Mouse (Mus musculus) kidney, postnatal 10 days (tissue): ENCODE measurements around the gene Hspa1a.
"Not testable (repeated sequence)": the region's sequence is repeated elsewhere in the genome, so short reads cannot be mapped to it uniquely, and the experiment has no call there.

Experiments used
- DNase-seq: peaks from one replicate; pipeline ENCODE4 v3.0.0; 2021; ENCODE audit warnings: mixed read lengths

Gene Hspa1a

DNA sequence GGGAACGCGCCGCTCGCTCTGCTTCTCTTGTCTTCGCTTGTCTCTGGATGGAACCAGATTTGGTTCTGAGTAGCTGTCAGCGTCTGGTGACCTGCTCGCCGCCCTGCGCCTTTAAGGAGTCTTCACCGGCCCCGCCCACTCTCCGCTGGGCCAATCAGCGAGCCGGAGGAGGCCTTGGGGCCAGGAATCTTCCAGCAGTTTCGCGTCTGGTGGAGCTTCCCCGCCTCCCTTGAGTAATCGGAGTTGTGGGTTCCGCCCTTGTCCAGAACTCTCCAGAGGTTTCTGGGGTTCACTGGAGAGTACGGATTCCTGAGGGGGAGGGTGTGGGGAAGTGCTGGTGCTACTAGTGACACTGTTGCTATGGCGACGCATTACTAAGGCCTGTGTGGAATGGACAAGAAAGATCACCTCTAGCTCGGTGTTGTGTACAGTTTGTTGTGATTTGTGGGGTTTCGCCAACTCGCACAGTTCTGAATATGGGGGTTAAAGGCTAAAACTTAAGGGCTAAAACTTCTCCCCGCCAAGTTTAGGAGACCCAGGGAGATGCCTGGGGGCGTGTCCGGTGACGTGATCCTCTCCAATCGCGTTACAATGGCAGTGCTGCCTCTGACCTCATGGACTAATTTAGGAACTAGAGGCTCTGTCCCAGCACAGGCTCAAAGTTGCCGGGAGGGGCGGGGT lies at the start of gene Hspa1a, which contains the start of gene Hspa1l:
Hspa1a (minus strand) TSS at position 88 of the 681 bp plus-strand sequence.
Hspa1l (plus strand) TSS at position 635 of the 681 bp plus-strand sequence.
- DNase-seq: peak; percentile 85

- peak; percentile 94 for DNase-seq
Observed at GRCm38 (mm10) chr17:35021163-35021808, 49.3 kb upstream of the Hspa1a start.

DNA sequence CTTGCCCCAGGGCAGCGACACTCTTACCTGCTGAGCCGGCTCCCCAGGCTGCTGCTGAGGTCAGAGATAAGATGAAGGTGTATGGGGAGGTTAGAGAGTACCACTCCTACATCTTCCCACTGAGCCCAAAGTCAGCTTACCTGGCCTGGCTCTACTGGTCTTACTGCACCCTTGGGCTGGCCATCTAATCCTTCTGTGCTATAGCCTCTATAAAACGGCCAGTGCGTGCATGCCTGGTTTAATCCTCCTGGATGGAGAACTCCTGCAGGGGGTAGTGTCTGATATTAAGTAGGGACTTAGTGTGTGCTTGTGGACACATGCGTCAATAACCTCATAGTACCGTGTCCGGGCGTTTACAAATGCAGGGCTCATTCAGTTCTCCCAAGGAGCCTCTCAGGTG lies 48.6 kb upstream of the Hspa1a start:
- DNase-seq: peak; percentile 12

DNA sequence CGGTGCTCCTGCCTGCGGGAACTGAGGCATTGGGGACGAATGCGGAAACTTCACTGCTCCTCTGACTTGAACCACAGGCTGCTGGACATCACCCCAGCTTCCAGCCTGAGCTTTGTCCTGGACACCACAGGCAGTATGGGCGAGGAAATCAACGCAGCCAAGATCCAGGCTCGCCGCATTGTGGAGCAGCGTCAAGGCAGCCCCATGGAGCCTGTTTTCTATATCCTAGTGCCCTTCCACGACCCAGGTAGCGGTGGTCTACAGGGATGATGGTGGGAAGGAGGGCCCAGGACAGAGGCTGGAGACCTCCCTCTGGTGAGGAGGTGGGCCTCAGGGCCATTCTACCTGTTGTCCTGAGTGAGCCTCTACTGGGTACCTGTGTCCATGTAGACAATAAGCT lies 47.9 kb upstream of the Hspa1a start:
- no peak for DNase-seq

- peak; percentile 6 for DNase-seq
Observed at GRCm38 (mm10) chr17:35018171-35018570, 46.2 kb upstream of the Hspa1a start.

GRCm38 (mm10) chr17:35017706-35018030 lies 45.7 kb upstream of the Hspa1a start:
- peak; percentile 6 for DNase-seq

GRCm38 (mm10) chr17:35016791-35017705 lies 45.1 kb upstream of the Hspa1a start:
- peak; percentile 6 for DNase-seq

GRCm38 (mm10) chr17:35016376-35016775 lies 44.4 kb upstream of the Hspa1a start, which contains the start of gene Vwa7:
Gene Vwa7 (plus strand): TSS chr17:35016579.
- peak; percentile 63 for DNase-seq

GRCm38 (mm10) chr17:35015296-35015695 lies 43.3 kb upstream of the Hspa1a start:
- DNase-seq: peak; percentile 9

DNA sequence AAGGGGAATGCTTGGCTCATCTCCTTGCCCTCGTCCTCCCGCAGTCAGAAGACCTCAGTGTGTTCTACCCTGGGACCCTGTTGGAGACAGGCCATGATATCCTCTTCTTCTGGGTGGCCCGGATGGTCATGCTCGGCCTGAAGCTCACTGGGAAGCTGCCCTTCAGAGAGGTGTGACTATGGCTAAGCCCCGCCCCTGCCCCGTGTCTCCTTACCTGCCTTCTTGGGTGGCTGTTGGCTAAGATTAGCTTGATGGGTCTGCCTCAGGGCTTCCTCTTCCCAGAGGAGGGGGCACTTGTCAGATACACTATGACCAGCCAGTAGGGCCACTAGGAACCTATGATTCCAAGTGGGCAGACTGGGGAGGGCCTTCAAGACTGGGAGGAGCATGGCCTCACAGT lies 41.3 kb upstream of the Hspa1a start:
- peak; percentile 8 for DNase-seq

- DNase-seq: peak; percentile 5
Observed at GRCm38 (mm10) chr17:35012430-35012829, 40.5 kb upstream of the Hspa1a start.

GRCm38 (mm10) chr17:35011440-35011839 lies 39.5 kb upstream of the Hspa1a start:
- DNase-seq: no peak

- DNase-seq: no peak
Observed at GRCm38 (mm10) chr17:35009586-35009985, 37.6 kb upstream of the Hspa1a start.

DNA sequence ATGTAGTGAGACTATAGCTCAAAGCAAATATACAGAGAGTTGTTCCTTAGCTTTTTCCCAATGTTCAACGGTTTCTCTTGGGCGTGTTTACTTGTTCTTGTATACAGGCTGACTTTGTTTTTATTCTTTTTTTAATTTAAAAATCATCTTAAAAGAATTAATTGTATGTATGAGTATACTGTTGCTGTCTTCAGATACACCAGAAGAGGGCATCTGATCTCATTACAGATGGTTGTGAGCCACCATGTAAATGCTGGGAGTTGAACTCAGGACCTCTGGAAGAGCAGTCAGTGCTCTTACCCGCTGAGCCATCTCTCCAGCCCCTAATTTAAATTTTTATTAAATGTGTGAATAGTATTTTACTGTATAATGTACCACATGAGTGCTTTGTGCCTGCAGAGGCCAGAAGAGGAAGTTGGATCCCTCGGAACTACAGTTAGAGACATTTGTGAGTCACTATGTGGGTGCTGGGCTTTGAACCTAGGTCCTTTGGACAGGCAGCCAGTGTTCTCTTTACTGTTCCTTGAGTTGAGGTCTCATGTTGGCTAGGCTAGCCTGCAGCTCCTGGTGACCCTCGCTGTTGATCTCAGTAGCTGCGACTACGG lies 35.5 kb upstream of the Hspa1a start:
- no peak for DNase-seq

DNA sequence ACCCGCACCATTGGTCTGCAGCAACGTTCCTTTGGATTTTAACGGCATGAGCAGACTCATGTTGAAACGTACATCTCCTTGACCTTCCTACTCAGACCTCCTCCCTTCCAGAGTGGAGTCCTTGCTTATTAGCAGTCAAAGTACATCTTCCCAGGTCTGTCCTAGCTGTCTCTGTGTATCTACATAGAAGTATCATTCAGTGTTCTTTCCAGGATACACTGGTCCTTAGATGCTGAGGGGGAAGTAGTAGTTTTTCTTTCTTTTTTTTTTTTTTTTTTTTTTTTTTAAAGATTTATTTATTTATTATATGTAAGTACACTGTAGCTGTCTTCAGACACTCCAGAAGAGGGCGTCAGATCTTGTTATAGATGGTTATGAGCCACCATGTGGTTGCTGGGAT lies 33.9 kb upstream of the Hspa1a start:
- DNase-seq: not testable (repeated sequence)

DNA sequence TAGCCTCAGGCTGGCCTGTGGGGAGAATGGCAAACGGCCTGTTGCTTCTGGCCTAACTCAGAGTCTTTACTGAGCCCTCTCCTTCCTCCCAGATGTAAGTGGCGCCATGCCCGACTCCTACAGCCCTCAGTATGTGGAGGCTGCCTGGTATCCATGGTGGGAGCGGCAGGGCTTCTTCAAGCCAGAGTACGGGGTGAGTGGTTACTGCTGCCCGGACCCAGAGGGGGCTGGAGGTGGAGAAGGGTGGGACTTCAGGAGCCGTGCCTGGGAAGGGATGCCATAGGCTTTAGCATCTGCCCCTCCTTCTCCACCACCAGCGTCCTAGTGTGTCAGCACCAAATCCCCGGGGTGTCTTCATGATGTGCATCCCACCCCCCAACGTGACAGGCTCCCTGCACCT lies 33.2 kb upstream of the Hspa1a start:
- DNase-seq: no peak

DNA sequence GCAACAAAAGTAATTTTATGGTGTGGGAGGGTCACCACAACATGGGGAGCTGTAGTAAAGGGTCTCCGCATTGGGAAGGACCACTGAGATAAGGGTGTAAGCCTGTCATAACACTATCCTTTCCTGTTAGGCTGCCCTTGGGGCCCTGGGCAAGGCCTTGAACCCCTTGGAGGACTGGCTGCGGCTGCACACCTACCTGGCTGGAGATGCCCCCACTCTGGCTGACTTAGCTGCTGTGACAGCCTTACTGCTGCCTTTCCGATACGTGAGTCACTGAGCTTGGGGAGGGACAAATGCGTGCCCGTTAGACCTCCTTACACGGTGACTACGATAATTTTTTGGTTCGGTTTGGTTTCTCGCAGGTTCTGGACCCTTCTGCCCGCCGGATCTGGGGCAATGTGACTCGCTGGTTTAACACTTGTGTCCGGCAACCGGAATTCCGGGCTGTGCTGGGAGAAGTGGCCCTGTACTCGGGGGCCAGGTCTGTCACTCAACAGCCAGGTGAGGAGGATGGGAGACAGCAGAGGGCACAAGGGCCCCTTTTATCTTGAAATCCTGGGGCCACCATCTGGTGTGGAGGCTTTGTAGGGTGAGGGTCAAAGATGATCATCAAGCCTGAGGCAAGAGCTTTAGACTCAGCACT lies 32.2 kb upstream of the Hspa1a start:
- no peak for DNase-seq

DNA sequence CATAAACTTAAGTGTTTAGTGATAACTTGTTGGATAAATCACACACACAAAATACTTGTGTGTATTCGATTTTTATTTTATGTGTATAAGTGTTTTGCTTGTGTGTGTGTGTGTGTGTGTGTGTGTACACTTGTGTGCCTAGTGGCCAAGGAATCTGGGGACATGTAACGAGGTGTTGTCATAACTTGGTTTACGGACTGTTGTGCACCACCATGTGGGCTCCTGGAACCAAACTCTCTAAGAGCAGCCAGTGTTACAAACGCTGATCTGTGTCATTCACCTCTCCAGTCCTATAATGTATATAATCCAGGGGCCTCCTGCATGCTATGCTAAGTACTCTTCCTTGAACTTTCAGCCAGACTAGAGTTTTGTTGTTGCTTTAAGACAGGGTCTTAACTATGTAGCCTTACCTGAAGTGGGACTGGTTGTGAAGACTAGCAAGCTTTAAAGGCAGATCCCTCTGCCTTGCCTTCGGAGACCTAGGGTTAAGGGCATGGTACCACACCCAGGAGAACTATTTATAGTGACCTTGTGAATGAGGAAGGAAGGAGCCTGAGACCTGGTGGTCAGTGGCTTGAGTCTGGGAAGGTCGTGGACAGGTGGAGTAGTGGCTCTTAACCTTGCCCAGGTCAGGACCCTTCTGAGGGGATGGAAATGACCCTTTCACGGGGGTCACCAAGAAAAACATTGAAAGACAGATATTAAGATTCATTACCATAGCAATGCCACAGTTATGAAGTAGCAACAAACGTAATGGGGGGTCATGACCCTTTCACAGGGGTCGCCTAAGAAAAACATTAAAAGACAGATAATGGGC lies 31.3 kb upstream of the Hspa1a start:
- DNase-seq: no peak

DNA sequence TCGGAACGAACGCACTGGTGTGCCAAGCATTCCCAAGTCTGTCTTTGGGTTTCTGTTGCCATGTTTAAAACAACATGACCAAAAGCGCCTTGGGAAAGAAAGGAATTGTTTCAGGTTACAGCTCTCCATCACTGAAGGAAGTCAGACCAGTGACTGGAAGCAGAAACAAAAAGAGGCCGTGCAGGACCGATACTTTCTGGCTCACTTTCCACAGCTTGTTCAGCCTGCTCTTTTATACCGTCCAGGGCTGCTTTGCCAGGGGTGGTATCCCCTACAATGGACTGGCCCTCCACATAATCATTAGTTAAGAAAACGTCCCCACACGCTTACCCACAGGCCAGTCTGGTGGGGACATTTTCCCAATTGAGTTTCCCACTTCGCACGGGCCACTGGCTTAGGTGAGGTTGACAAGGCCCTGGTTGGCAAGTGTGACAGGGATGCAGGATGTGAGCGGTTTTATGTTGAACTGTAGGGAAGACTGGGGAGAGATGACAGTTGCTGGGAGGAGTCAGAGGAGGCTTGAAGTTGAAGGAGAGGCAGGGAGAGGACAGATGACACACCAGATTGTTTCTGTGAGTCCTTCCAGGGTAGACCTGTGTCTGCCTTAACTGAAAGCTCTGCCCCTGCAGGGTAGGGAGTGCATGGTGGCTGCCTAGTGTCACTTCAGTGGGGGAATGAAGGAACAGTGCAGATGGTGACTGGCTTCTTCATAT lies 30.4 kb upstream of the Hspa1a start:
- DNase-seq: peak; percentile 6

GRCm38 (mm10) chr17:35001452-35002152 lies 29.6 kb upstream of the Hspa1a start:
- peak; percentile 47 for DNase-seq
